Mouse (Mus musculus) urinary bladder, postnatal 4 days (tissue): ENCODE measurements around the gene 6430571L13Rik.
A peak's percentile ranks its signal among the peaks of the same experiment; 100 is the strongest.

Source experiments
- DNase-seq, 2 experiments: peaks; one replicate each; pipeline ENCODE4 v3.0.0; 2021 to 2022; ENCODE audit warnings: low spot score in 2 of 2

Gene 6430571L13Rik

DNA sequence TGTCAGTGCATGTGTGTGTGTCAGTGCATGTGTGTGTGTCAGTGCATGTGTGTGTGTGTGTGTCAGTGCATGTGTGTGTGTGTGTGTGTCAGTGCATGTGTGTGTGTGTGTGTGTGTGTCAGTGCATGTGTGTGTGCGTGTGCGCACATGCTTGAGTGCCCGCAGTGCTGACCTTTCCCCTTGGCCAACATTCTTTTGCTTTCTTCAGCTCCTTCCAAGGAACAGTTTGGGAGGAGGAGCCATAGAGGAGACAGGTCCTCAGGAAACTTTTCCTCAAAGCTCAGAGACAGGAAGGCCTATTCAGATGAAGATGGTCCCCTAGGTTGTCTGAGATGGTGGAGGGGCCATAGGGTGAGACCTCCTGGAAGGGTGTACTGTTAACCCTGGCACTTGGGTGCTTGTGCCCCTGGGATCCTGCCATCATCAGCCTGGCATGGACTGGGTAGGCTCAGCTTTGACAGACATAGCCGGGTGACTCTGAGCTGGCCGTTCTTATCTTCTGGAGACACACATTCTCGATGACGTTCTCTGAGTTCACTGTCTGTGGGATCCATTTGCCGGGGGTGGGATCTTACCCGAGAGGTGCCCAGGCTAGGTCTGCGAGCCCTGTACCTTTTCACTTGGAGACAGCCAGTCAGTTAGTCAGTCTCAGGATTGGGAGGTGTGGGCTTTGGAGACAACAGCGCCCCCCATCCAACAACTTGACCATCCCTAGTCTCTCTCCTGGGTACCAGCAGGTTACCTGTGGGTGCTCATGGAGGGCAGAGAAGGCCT is 33.1 kb upstream of the 6430571L13Rik start:
- DNase-seq, result no peak

DNA sequence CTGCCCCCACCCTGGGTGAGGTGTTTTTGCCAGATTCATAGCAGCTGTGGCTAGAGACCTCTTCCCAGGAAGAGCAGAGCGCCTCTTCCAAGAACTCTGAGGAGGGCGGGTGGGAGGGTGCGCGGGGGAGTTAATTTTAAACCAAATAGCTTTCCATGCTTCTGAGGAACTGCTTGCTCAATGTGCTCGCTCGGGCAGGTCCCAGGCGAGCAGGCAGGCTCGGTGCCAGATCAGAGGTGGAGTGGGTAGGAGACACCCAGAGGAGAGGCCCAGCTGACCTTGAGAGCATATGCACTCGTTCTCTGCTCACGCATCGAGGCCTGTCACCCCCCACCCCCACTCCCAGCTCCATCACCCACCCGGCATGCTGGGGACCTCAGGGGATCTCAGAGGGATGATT is 32.5 kb upstream of the 6430571L13Rik start:
- peak; percentile 80 to 82 for DNase-seq

DNA sequence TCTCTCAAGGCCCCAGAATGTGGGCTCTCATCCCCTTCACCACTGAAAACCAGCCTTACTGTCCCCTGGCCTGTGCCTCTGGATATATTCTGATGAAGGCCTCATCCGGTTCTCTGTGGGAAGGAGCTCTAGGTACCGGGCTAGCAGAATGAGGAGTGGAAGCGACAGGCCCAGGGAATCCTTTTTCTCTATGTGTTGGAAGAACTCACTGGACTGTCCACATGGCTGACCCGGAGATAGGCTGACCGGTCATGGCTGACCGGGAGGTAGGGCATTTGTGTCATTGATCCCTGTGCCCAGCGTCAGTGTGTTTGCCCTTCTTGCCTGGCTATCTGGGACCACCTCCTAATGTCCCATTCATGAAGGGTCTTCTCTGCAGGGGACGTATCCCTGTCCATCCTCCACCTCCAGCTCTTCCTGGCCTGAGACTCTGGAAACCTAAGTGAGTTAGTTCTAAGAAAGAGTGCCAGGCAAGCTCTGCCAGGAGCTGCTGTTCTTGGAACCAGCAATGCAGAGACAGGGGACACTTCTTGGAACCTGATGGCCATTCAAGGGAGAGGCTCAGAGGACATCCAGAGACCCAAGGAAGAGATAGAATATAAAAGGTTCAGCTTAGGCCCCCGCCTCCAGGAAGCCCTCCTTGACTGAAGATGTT is 31.9 kb upstream of the 6430571L13Rik start:
- DNase-seq, result no peak

DNA sequence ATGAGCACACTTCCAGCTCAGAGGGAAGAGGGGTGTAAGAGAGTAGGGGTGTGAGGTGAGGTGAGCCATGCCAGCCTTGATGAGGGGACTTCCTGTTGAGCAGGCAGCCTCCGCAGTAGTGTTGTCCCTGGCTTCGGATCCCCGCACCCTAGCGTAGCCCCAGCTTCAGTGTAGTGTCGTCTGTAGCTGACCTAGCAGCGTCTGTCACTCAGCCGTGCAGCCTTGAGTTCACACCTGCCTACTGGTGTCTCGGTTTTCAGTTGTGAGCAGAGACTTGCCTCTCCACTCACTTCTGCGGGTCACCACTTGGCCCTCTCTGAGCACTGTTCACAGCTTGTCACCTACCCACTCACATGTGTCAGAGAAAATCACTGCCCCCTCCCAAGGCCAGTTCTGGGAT is 31.2 kb upstream of the 6430571L13Rik start:
- DNase-seq, result no peak

DNA sequence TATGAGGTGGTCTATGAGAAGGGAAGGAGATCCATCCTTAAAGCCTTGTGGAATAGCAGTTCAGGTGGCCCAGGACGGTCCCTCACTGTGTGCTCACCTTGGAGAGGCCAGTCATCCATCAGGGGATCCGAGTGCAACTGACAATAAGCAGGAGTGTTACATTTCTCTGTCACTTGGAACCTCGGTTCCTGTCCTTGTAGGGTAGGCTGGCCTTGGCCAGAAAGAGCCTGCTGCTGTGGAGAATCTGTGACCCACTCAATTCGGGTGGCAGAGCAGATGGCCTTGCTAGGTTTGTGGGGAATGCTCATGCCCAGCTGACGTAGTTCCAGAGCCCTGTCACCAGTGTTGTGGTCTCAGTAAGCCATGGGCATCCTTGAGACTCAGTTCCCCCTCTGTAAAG is 30.8 kb upstream of the 6430571L13Rik start:
- DNase-seq, result no peak

DNA sequence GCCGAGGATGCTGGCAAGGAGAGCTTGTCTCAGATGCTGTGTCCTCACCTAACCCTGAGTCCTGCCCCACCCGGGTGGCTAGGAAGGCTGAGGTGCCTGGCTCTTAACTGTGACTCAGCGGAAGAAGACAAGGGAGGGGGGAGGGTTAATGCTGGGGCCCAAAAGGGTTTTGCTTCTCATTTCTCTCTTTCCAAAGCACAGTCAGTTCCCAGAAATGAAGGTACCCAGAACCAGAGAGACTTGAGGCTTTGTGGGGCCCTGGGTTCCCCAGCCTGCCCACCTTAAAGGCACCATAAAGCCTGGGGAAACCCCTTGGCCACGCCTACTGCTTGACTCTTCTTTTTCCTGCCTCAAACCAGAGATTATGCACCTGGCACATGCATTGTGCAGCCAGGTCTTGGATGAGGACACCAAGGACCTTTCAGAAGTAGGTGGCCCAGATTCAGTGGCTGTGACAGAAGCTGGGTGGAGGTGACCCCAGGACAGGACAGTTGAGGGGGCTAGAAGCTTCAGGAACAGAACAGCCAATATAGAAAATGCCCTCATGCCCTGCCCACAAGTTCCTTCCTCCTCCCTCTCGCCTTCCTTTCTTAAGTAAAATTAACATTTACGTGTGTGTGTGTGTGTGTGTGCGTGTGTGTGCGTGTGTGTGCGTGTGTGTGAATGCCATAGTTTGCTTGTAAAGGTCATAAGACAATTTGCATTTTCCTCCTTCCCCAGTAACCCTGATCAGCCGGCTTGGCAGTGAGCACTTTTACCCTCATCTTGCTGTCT is 27.4 kb upstream of the 6430571L13Rik start:
- DNase-seq, result no peak

DNA sequence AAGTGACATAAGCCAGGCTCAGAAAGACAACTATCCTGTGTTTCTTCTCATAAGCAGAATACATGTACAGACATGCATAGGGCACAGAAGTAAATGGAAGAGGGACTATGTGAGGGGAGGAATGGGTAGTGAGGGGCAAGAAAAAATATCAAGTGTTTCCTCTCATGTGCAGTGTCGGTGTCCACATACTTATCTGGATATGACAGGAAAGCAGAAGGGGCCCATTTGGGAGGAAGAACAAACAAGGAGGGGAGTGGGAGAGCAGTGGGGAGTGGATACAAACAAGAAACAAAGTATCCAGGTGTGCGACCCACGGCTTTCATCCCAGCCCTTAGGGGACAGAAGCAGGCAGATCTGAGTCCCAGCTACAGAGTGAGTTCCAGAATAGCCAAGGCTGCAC is 26.5 kb upstream of the 6430571L13Rik start:
- DNase-seq, result no peak

DNA sequence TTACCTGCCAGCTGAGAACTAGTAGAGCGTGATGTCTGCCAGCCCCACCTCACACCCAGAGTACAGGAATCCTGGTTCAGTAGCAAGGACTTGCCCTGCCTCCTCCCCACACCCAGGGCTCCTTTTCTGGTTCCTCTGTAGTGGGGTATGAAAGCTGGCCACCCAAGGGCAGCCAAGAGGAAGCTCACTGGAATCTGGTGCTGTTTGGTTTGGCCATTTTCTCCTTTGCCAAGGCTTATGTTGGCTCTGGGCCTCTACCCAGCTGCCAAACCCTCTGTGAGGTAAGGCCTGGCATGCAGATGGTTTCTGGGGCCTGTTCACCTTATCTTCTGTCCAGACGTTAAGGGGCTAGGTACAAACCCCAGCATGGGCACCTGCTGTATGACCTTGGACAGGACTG is 24.6 kb upstream of the 6430571L13Rik start:
- no peak for DNase-seq

DNA sequence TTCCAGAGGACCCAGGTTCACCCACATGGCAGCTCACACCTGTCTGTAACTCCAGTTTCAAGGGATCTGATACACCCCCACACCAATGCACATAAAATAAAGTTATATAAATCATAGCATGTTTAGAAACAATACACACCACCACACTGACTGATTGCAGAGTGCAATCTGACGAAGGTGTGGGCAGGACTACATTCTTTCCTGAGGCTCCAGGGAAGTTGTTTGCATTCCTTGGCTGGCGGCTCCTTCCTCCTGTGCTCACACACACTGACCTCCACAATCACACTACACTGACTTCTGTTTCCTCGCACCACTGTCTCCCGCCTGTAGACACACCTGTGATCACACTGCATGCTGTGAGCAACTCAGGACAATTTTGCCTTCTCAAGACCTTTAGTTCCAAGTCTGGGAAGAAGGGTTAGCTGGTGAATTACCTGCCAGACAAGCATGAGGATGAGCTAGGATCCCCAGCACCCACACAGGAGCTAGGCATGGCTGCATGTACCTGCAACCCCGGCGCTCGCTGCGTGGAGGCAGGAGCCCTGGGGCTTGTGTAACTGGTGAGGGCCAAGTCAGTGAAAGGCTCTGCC is 17.8 kb upstream of the 6430571L13Rik start:
- no peak for DNase-seq

DNA sequence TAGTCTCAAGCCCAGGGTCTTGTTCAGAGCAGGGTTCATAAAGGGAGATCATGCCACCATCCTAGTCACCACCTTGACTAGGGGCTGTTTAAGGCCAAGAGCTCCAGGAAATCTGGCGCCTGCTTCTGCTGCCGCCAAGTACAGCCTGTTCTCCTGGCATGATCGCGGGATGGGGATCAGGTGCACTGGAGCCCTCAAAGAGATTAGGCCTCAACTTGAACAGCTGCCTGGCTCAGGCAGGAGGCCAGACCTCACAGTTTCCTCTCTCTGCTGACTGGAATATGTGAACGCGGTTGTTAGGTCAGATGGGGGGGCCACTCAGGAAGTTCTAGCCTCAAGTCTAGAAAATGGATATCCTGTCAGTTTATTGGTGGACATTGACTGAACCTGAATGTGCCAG is 16.8 kb upstream of the 6430571L13Rik start:
- DNase-seq, result peak in 1 of 2 experiments; percentile 61

DNA sequence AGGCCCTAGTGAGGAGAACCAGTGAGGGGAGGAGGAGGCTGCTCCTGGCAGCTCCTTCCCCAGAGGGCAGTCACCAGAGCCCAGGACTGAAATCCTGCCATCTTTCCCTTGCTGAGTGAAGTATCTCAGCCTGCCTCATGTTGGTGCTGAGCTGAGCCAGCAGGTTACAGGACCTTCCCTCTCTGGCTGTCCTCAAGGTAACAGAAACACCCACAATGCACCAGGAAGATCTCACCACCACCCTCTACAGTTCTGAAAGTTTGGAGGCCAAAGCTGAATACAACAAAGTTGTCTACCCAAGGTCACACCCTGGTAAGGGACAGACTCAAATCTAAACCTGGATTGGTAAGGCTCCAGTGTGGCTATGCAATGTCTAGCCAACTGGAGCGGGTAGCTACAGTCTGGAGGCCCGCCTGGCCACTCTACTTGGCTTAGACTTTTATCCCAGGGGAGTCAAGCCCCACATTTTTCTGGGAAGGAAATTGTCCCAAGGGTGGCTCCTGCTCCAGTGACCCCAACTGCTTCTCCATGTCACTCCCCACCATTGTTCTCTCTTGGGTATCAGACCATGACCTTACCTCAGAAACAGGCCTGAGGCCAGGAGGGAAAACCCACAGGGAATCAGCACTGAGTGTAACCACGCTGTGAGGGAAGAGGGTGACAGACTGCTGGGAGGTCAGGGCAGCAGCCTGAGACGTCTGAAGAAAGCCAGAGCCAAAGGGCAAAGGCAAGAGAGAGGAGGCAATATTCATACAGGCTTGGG is 15.4 kb upstream of the 6430571L13Rik start:
- no peak for DNase-seq

DNA sequence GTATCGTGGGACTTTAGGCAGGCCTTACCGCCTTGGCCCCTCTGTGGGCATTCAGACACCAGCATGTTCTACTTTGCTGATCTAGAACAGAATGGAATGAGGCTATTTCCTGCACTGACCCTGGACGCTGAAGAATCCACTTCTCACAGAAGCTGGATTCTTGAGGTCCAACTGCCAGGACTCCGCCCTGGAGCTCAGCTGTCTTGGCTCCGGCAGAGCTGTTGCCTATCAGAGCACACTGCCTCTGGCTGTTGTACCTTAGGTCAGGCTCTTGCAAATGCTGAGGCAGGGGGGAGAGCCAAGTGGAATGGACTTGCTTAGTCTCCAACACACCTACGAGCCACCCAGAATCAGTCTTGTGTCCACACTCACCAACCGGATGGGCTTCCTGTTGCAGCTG is 14.5 kb upstream of the 6430571L13Rik start:
- DNase-seq, result no peak

DNA sequence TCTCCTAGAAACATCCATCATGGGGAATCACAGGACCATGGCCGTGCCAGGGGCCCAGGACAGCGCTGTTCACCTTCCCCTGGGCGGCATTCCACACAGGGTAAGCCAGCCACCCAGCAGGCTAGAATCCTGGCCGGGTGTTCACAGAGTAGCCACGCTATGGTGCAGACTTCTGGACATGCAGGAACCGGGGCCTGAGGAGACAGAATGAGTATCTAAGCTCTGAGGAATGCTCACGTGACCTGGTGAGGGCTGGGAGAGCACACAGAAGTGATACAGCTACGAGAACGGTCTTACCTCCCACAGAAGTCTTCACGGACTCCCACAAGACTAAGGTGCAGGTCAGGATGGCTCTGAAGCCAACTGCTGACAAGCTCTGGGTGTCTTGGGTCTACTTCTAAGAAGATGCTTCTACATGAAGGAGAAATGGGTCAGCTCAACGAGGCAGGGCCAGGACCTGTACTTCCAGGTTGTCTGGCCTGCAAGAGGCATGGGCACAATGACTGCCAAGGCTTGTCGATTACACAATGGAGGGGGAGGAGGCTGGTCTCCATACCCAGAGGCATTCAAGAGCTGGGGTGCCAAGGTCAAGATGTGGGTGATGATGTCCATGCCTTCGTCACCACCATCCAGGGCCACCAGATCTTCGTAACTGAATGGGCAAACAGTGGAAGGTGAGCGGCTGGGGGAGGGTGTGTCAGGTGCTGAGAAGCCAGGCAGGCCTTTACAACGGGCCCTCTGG is 12.4 kb upstream of the 6430571L13Rik start:
- no peak for DNase-seq

DNA sequence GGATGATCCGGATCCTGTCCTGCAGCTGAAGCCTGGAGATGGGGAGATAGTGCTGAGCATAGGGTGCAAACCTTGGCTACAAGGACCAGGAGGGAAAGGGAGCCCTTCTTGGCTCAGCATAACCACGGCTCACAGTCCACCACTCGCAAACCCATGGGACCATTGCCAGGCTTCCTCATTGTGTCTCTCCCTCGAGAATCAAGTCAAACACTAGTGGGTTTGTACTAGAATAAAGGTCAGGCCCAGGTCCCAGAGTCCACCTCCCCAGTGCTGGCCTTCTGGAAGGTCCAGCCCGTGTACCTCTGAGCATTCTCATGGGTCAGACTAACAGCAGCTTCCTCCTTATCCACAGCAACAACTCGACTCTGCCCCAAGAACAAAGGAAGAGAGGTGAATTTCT is 9.6 kb upstream of the 6430571L13Rik start:
- no peak for DNase-seq

DNA sequence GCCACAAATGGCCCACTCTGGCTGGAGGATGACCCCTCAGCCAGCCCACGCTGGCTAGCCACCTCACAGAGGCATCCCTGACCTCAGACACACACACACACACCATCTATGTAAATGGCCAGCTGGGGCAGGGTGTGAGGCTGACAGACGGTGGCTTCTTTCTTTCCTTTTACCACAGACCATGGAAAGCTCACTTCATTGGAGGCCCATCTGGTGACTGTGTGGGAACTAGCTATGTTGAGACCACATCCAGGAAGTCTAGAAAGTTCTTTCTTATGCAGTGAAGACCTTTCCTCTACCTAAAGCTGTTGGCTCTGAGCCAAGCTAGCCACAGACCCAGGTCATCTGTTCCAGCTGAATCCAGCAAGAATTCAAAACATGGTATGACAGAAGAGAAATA is 6.7 kb upstream of the 6430571L13Rik start:
- no peak for DNase-seq

DNA sequence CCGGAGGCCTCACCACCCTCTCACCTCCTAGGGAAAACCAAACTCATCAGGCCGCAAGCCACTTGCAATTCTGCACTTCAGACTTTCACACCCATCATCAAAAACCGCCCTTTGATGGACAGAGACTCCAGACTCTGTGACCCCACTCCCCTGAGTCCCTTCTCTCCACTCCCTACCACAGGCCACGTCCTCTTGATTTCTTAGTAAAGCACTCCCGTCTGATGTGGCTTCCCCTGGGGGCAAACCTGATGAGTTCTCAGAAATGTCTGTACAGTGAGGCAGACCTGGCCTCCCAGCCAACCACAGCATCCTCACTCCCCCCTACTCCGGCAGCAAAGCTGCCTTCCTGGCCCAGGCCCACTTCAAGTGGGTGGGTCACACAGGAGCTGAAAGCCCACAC is 6.0 kb upstream of the 6430571L13Rik start:
- DNase-seq, result no peak

DNA sequence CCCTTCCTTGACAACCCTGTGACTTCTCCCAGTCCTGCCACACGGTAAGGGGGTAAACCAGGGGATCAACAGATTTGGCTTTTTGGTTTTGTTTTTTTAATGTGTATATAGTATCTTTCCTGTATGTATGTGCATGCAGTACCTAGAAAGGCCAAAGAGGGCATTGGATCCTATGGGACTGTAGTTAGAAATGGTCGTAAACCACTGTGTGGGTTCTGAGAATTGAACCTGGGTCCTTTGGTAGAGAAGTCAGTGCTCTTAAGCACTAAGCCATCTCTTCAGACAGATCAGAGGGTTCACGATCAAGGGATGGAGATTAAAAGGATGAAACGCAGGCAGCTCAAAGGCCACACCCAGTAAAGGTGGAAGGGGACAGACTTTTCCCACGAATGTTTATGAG is 5.4 kb upstream of the 6430571L13Rik start:
- DNase-seq, result no peak

DNA sequence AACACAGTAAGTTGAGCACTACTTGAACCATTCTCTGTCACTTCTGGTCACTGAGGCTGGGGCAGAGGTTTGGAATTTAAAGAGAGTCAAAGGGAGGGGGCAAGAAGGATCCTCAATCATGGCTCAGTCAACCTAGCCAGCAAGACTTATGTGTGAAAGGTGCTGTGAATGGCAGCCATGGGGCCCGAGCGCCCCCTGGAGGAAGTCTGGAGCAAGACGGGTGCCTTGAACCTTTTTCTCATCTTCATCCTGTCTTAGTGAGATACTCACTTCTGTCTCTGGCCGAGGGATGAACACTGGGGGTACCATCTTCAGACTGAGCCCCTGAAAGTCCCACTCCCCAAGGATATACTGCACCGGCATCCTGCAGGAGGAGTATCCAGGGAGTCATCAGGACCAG is 4.5 kb upstream of the 6430571L13Rik start:
- DNase-seq, result peak; percentile 56 to 70

DNA sequence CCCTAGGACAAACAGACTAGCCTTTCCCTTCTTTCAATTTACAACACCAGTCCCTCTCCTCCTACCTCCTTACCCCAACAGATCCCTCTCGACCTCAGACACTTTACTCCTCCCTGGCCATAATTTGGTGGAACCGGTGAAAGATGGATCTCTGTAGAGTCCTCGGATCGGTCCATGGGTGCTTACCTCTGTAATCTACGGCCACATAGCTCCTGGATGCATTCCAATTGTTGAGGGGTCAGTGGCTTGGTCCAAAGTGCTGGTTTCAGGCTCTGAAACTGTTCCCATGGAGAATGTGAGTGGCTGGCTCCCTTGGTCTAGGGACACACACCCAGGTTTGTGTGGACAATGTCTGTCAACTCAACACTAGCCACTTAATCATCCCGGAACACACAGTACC is 4.0 kb upstream of the 6430571L13Rik start:
- DNase-seq, result no peak

DNA sequence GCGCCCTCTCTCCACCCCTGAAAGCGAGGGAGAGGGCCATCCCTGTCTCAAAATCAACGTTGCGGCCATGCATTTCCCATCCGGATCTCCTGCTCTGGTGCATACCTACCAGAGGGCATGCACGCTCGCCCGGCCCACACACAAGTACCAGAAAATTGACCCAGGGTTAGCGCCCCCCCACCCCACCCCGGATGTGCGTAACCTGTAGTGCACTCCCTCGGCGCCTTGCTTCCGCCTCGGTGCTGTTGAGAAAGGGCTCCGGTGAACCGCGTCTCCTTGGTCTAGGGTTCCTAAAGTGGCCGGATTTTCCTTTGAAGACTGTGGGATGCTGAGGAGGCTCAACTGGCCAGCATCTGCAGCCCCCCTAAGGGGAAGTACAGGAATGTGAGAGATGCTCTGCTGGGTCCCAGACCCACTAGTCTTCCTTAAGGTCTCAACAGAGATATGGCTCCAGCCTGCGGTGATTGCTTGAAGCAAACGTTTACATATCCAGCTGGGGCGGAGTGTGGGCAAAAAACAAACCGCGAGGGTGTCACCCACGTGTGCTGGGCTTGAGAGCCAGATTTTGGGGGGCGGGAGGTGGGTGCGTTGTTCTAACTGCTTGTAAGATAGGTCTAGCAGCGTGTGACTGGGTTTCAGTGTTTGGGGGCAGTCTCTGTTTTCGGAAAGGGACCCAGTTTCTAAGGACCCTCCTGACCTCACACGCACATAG is 2.1 kb upstream of the 6430571L13Rik start, which contains the start of gene Hemk1:
Gene Hemk1 (minus strand): TSS at position 179 of the 712 bp plus-strand sequence.
- peak; percentile 67 to 81 for DNase-seq
